Mouse (Mus musculus): ENCODE data around the gene Zfp574.

DNA sequence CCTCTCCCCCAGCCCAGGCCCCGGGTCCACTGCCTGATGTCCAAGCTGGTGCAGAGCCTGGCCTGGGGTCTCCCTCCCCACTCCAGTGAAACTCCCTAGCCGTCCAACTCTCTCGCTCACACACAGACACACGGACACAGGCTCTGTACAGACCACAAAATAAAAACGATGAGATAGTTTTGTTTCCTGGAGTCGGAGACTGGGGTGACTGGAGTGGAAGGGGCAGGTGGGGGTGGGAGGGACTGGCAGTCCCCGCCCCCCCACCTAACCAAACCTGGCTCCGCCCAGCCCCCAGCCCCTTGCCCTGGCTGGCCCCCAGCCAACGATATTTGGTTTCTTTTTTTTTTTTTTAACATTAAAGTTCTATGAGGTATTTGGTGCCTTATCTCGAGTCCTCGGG lies 16.6 kb downstream of the Zfp574 start:
- no peak for TF ChIP-seq JUND (IDR thresholded peaks at IDR 0.05; ENCODE audit: low read depth, low read length)
- TF ChIP-seq CHD1 (IDR thresholded peaks at IDR 0.05; ENCODE audit: low read depth, low read length), result no peak
- TF ChIP-seq ZMIZ1 (IDR thresholded peaks at IDR 0.05; ENCODE audit: low read depth, low read length), result no peak
- no peak for TF ChIP-seq SIN3A (IDR thresholded peaks at IDR 0.05; ENCODE audit: low read length)
- TF ChIP-seq CTCF (IDR thresholded peaks at IDR 0.05 in 2 of 3, conservative IDR thresholded peaks at IDR 0.05 in 1 of 3; ENCODE audit: control insufficient read depth in 1 of 3, insufficient read depth in 1 of 3, low read depth in 2 of 3, low read length in 3 of 3, poor library complexity in 1 of 3, severe bottlenecking in 1 of 3), result no peak
- no peak for TF ChIP-seq NRF1 (IDR thresholded peaks at IDR 0.05; ENCODE audit: insufficient read depth, low read depth, low read length, poor library complexity, severe bottlenecking)
- TF ChIP-seq USF1 (IDR thresholded peaks at IDR 0.05; ENCODE audit: low read depth, low read length), result no peak
- TF ChIP-seq TBP (IDR thresholded peaks at IDR 0.05; ENCODE audit: low read depth, low read length), result no peak
- TF ChIP-seq POLR2A (IDR thresholded peaks at IDR 0.05; ENCODE audit: control insufficient read depth in 1 of 2, insufficient read depth in 1 of 2, low read depth in 1 of 2, low read length in 2 of 2, poor library complexity in 1 of 2), result no peak

All from MEL (cell line).